Mouse (Mus musculus): Measurements from ENCODE around the gene Tsr3. TPM values are rescaled to one million over a fixed set of nuclear protein-coding genes. Genes with fewer than 3 reads are reported as not detected.

Gene Tsr3
- total and polyA plus RNA-seq, 3 experiments = 35.2 to 50.5 TPM; not detected in 1

- H3K36me3 ChIP-seq (ENCODE audit: control insufficient read depth in 1 of 2, insufficient read depth in 2 of 2, low read length in 2 of 2) = peaks cover 4 to 27% of the 10 kb centered on the region in 2 experiments
These were observed 15.3 kb upstream of the Tsr3 start for GRCm38 (mm10) chr17:25224586-25225222.

GRCm38 (mm10) chr17:25225659-25226058, 14.3 kb upstream of the Tsr3 start:
- TF ChIP-seq GATA1 (IDR thresholded peaks at IDR 0.05; ENCODE audit: low read depth, low read length) (peak; percentile 71), EP300 (IDR thresholded peaks at IDR 0.05; ENCODE audit: low read depth in 1 of 2, low read length in 2 of 2) (peak in 1 of 2 experiments; percentile 72; a peak in 2 of 4 replicates), RCOR1 (IDR thresholded peaks at IDR 0.05; ENCODE audit: low read depth, low read length) (no peak), TAL1 (IDR thresholded peaks at IDR 0.05; ENCODE audit: low read length) (peak; percentile 96), TBP (IDR thresholded peaks at IDR 0.05; ENCODE audit: low read depth, low read length) (0 out of 2 replicates have a peak, but pooled peaks have one; percentile 16), TCF12 (IDR thresholded peaks at IDR 0.05; ENCODE audit: low read depth, low read length) (peak; percentile 73)
- peaks cover 35% of the 10 kb centered on the region for H3K79me2 ChIP-seq (ENCODE audit: control insufficient read depth, insufficient read depth, low read length, poor library complexity)
- H3K9ac ChIP-seq (ENCODE audit: control insufficient read depth, low read depth, low read length, poor library complexity, severe bottlenecking) = no peak overlapping the region
- peaks cover 3 to 27% of the 10 kb centered on the region in 2 experiments for H3K36me3 ChIP-seq (ENCODE audit: control insufficient read depth in 1 of 2, insufficient read depth in 2 of 2, low read length in 2 of 2)
- H3K27me3 ChIP-seq (ENCODE audit: control insufficient read depth in 1 of 2, insufficient read depth in 2 of 2, low read length in 2 of 2) = no peaks in the 10 kb centered on the region
- DNase-seq (ENCODE audit: low read depth, low spot score) = peak; percentile 76
- no peak overlapping the region for H3K4me3 ChIP-seq (ENCODE audit: control insufficient read depth in 1 of 2, insufficient read depth in 1 of 2, low read depth in 2 of 2, low read length in 2 of 2)
- peaks cover 7 to 40% of the 10 kb centered on the region in 2 experiments for H3K4me1 ChIP-seq (ENCODE audit: control insufficient read depth in 1 of 2, insufficient read depth in 2 of 2, low read length in 2 of 2)
- peak overlapping the region; percentile 92; the same call in 1 of the 2 replicates for H3K27ac ChIP-seq (ENCODE audit: control insufficient read depth, low read depth, low read length)
- H3K9me3 ChIP-seq (replicated peaks; ENCODE audit: insufficient read depth, low read length) = no peaks in the 10 kb centered on the region

More at GRCm38 (mm10) chr17:25224586-25225222, 15.3 kb upstream of the Tsr3 start:
- H3K4me1 ChIP-seq (ENCODE audit: control insufficient read depth in 1 of 2, insufficient read depth in 2 of 2, low read length in 2 of 2) = peaks cover 7 to 42% of the 10 kb centered on the region in 2 experiments
- no peaks in the 10 kb centered on the region for H3K9me3 ChIP-seq (replicated peaks; ENCODE audit: insufficient read depth, low read length)
- H3K79me2 ChIP-seq (ENCODE audit: control insufficient read depth, insufficient read depth, low read length, poor library complexity) = peaks cover 35% of the 10 kb centered on the region
- peak; percentile 34 for DNase-seq (ENCODE audit: low read depth, low spot score)
- no peak overlapping the region for H3K4me3 ChIP-seq (ENCODE audit: control insufficient read depth in 1 of 2, insufficient read depth in 1 of 2, low read depth in 2 of 2, low read length in 2 of 2)
- peak overlapping the region; percentile 12; the same call in 1 of the 2 replicates for H3K9ac ChIP-seq (ENCODE audit: control insufficient read depth, low read depth, low read length, poor library complexity, severe bottlenecking)
- peak overlapping the region; percentile 92 for H3K27ac ChIP-seq (ENCODE audit: control insufficient read depth, low read depth, low read length)
- TF ChIP-seq MEF2A (IDR thresholded peaks at IDR 0.05; ENCODE audit: extremely low read depth, insufficient replicate concordance, low read depth, low read length, poor library complexity, severe bottlenecking) (no peak), POLR2AphosphoS2 (IDR thresholded peaks at IDR 0.05; ENCODE audit: low read length) (no peak), HCFC1 (IDR thresholded peaks at IDR 0.05; ENCODE audit: low read depth, low read length) (no peak), CTCF (IDR thresholded peaks at IDR 0.05 in 2 of 3, conservative IDR thresholded peaks at IDR 0.05 in 1 of 3; ENCODE audit: control insufficient read depth in 1 of 3, insufficient read depth in 1 of 3, low read depth in 2 of 3, low read length in 3 of 3, poor library complexity in 1 of 3, severe bottlenecking in 1 of 3) (no peak), MYC (IDR thresholded peaks at IDR 0.05; ENCODE audit: low read depth, low read length) (no peak), MXI1 (IDR thresholded peaks at IDR 0.05; ENCODE audit: low read depth, low read length) (no peak), TAL1 (IDR thresholded peaks at IDR 0.05; ENCODE audit: low read length) (no peak), USF1 (IDR thresholded peaks at IDR 0.05; ENCODE audit: low read depth, low read length) (no peak), TBP (IDR thresholded peaks at IDR 0.05; ENCODE audit: low read depth, low read length) (no peak), SMC3 (IDR thresholded peaks at IDR 0.05; ENCODE audit: low read depth, low read length) (no peak), POLR2AphosphoS5 (IDR thresholded peaks at IDR 0.05; ENCODE audit: borderline replicate concordance, low read depth, low read length) (no peak), USF2 (IDR thresholded peaks at IDR 0.05; ENCODE audit: borderline replicate concordance in 1 of 2, insufficient read depth in 1 of 2, low read depth in 1 of 2, low read length in 2 of 2) (no peak), MAX (IDR thresholded peaks at IDR 0.05; ENCODE audit: low read length) (no peak), POLR2A (IDR thresholded peaks at IDR 0.05; ENCODE audit: control insufficient read depth in 1 of 2, insufficient read depth in 1 of 2, low read depth in 1 of 2, low read length in 2 of 2, poor library complexity in 1 of 2) (no peak), MYB (IDR thresholded peaks at IDR 0.05; ENCODE audit: low read depth, low read length) (no peak)
- H3K27me3 ChIP-seq (ENCODE audit: control insufficient read depth in 1 of 2, insufficient read depth in 2 of 2, low read length in 2 of 2) = no peaks in the 10 kb centered on the region

Data from MEL (cell line).